Mouse (Mus musculus): ENCODE measurements around the gene Slc43a2.
"Not testable (repeated sequence)": the region's sequence is repeated elsewhere in the genome, so short reads cannot be mapped to it uniquely, and the experiment has no call there.

Slc43a2 gene

DNA sequence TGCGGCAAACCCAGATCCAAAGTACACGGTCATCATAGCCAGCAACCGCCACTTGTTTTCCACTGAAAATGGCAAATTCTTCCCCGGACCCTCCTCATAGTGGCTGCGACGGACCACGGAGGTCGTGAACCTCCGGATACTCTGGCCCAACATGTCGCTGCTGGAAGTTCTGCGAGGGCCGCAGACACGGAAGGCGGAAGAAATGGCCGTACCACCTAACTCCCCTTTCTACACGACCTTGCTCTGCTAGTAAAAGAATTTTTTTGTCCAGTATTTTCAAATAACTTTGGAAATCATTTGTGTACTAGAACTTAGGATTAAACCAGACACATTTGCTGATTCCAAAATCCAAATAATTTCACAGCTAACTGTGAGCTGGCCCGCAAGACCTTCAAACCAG, 68.3 kb downstream of the Slc43a2 start:
- DNase-seq (ENCODE audit: low read depth, low spot score): not testable (repeated sequence)

DNA sequence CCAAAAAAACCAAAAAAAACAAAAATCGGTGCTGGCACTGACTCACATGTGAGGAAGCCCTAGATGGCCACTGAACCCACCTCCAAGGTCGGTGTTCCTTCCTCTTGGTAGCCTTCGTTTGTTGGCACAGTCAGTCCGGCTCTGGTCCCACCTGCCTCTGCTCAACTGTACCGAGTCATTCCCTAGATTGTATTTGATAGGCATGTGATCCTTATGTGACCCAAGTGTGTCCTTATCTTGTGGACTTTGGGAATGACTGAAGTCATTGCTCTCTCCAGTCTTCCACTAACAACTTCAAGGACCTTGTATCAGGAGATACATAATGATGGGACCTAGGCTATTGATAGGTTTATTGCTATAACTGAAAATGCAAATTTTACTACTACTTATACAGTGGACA, 73.3 kb downstream of the Slc43a2 start:
- DNase-seq (ENCODE audit: low read depth, low spot score): no peak

DNA sequence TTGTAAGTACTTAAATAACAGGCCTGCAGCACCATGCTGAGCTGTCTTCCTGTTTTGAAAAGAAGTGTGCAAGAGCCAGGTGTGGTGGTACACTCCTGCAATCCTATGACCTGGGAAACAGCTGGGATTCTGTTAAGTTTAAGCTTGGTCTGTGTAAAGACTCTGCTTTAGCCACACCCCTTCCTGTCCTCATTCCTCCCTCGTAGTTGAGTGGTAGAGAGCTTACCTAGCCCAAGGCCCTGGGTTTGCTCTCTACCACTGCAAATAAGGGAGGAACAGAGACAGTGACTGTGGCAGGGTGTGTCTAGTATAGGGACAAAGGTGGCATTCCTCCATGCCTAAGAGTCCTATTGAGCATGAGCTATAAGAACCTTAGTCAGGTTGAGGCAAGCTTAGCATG, 73.8 kb downstream of the Slc43a2 start:
- DNase-seq (ENCODE audit: low read depth, low spot score): peak; percentile 91

DNA sequence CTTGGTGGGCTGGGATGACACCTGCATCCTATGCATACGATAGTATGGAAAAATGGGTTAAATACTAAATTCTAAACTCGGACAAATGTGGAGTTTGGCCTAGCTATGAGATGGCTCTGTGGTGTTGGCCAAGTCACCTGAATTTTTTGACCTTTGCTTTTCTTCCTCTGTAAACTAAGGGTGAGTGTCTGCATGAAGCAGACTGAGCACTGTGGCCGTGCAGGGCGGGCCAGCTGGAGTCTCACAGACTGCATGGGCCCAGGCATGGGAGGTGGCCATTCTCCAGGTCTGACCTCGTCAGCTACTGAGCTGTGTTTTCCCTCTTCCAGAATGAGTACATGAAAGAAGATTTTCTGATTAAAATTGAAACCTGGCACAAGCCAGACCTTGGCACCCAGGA, 77.3 kb downstream of the Slc43a2 start:
- no peak for DNase-seq (ENCODE audit: low read depth, low spot score)

DNA sequence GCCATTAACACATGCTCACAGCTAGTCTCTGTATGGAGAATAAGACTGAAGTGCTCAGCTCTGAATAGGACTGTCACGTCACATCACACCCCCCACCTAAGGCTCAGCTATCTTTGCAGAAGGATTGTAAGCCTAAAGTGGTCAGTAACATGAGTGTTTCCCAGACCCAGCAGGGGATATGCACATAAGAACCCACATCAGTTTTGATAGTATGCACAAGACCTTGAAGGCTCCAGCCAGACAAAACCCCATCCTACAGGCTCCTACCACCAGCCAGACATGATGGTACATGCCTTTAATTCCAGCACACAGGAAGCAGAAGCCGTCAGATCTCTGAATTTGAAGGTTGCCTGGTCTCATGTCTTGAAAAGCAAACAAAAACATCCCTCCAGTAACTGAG, 78.5 kb downstream of the Slc43a2 start:
- peak; percentile 80 for DNase-seq (ENCODE audit: low read depth, low spot score)

DNA sequence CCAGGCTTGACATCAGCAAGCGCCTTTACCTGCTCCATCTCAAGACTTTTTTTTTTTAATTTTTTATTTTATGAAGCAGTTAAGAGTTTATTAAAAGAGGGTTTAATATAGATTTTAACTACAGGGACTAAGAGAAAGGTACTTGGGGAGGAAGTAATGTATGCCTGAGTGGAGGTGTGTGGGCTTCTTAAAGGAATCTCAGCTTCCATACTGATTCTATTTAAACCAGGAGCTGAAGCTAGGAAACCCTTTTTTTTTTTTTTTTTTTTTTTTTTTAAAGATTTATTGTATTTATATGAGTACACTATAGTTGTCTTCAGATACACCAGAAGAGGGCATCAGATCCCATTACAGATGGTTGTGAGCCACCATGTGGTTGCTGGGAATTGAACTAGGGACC, 83.3 kb downstream of the Slc43a2 start:
- DNase-seq (ENCODE audit: low read depth, low spot score): no peak

DNA sequence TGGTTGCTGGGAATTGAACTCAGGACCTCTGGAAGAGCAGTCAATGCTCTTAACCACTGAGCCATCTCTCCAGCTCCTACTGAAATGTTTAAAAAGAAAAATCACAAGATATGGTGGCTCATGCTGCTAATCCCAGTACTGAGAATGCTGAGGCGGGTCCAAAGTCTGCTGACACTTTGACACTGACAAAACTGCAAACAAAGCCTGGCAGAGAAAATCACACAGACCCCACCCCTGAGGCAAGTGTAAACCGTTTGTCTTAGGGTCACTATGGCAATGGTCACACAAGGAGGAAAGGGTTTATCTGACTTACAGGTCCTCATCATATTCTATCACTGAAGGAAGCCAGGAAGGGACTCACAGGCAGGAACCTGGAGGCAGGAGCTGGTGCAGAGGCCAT, 84.1 kb downstream of the Slc43a2 start:
- no peak for DNase-seq (ENCODE audit: low read depth, low spot score)

DNA sequence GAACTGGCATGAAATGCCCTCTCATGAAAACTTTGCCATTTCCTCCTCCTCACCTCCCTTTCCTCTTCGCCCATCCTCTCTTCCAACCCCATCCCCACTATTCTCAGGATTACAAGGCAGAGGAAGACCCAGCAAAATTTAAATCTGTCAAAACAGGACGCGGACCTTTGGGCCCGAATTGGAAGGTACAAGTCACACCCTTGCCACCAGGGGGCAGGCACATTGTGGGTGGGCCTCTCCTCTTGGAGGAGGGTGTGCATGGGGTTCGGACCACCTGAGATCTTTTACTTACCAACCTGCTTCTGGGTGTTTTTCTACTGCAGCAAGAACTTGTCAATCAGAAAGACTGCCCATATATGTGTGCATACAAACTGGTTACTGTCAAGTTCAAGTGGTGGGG, 87.6 kb downstream of the Slc43a2 start:
- peak; percentile 71 for DNase-seq (ENCODE audit: low read depth, low spot score)

DNA sequence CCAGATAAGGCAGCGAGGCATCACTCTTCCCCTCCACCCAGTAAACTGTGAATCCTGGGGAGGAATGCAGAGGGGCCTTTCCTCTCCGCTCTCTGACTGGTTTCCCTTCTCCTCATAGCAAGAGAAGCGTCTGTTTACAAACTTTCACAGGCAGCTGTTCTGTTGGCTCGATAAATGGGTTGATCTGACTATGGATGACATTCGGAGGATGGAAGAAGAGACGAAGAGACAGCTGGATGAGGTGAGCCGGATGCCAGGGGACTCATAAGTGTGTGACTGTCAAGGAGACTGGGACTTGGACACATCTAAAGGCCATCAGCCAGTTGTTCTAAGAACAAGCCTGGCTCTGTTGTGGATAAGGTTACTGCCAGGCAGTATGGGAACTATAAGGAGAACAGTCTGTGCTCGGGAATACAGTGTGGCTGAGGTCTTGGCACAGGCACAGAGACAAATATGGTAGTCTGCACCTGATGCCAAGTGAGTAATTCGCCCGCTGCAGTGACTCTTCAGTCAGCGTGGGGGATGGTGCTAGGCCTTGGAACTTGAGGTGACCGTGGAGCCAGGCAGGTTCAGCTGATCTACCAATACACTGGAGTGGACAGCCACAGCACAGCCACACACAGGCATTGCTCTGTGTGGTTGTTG, 88.8 kb downstream of the Slc43a2 start:
- DNase-seq (ENCODE audit: low read depth, low spot score): no peak

DNA sequence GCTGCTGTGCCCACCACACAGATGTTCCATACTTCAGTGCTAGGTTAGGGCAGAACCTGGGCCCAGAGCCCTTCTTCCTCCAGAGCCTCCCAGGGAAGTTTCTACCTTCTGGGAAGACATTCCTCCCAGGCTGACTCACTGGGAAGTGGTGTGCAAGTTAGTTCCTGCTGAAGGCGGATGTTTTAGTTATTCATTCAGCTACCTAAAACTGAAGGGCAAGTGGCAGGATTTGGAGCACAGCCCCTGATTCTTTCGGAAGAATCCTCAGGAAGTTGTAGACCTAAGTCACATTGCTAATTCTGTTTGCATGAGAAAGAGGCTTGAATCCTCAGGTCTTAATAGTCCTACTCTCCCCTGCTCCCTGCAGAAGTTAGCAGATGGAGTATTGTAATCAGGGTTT, 89.9 kb downstream of the Slc43a2 start:
- peak; percentile 98 for DNase-seq (ENCODE audit: low read depth, low spot score)

DNA sequence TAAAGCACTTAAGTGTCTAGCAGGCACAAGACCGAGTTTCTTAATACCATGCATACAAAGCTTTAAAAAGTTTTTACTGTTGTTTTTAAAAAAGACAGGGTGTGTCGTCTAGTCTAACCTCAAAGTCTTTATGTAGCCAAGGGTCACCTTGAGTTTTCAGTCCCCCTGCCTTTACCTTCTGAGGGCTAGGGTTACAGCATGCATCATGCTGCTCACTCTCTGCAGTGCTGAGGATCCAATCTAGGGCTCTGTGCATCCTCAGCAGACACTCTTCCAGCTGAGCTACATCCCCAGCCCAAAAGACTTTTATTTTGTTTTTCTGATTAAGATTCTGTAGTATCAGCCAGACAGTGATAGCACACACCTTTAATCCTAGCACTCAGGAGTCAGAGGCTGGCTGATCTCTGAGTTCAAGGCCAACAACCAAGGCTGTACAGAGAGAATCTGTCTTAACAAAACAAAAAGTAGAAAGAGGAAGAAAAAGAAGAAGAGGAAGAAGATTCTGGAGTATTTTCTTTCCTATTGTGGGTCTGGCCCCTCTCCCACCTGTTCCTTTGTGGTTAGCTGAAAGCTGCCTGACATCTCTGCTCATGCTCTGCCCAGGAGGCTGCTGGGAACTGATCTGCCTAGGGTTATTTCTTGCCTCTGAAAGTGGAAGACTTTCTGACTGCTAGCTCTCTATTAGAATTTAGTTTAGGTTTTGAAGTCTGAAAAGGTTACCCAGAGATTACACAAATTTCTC, 91.3 kb downstream of the Slc43a2 start:
- DNase-seq (ENCODE audit: low read depth, low spot score): peak; percentile 75

DNA sequence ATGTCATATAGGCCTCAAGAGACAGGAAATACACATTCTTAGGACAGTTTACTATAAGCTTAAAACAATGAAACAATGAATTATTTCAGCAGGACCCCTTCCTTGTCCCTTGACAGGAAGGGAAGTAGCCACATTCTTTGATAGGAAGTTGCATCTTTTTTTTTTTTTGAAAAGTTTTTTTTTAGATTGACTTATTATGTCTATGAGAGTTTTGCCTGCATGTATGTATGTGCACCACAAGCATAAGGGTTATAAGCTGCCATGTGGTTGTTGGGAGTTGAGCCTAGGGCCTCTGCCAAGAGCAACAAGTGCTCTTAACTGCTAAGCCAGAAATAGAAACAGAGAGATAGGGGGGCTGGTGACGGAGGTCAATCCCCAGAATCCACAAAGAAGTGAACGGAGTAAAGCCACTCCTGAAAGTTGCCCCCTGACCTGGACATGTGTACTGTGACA, 92.6 kb downstream of the Slc43a2 start:
- no peak for DNase-seq (ENCODE audit: low read depth, low spot score)

DNA sequence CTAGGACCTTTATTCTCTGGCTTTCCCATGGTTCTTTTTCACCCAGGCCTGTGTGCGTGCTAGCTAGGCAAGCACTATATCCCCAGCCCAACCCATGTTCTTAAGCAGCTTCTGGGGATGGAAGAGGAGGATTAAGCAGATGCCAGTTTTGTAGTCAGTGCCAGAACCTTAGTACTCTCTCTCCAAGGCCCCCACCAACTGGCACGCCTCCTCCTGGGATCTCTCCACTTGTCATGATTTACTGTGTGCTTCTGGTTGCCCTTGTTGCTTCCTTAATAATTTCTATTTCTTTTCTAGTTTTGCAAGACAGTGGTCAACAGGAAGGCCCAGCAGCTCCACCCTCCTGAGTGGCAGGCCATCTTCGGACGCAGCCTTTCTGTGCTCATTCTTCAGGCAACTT, 94.3 kb downstream of the Slc43a2 start:
- DNase-seq (ENCODE audit: low read depth, low spot score): no peak

All from R1 (cell line).